In genomic region chr13:32776350-32776749, GRCm38 (mm10) we compare ENCODE assay signal across 22 mouse cellular contexts. TPM values are rescaled to one million over a fixed set of nuclear protein-coding genes. Genes with fewer than 3 reads are reported as not detected.
DNase-seq lines count a peak whose midpoint lies in the region; ATAC-seq and TF ChIP-seq lines count a peak whose summit lies in the region.
"Had no signal": no experiment of that assay in that cellular context is flagged by ENCODE, and none has a peak within 500 bp of the region (broad histone marks: within the 10 kb centered on the region; RNA-seq: fewer than 3 reads in every experiment).

No protein-coding gene starts in this region.

- no peaks in the 10 kb centered on the region for H3K79me2 ChIP-seq in heart, adult 2 months (replicated peaks; ENCODE audit: control insufficient read depth, insufficient read depth, low read length)

- no peak for TF ChIP-seq POLR2A in heart, adult 2 months (IDR thresholded peaks at IDR 0.05; ENCODE audit: insufficient read depth, low read depth, low read length)

- WGBS in heart, adult 2 months: 68% methylated on average over 10 of the region's 10 CpGs
- 88% methylated on average over 10 of the region's 10 CpGs for WGBS in heart, embryonic 11.5 days (ENCODE audit: insufficient replicate concordance)
- 50% methylated on average over 10 of the region's 10 CpGs for WGBS in embryonic facial prominence, embryonic 14.5 days
- WGBS in intestine, embryonic 16.5 days: 91% methylated on average over 10 of the region's 10 CpGs

- no peak overlapping the region for H3K4me2 ChIP-seq in heart, embryonic 11.5 days
- no peak overlapping the region for H3K4me2 ChIP-seq in embryonic facial prominence, embryonic 14.5 days (ENCODE audit: low read depth, low read length)
- no peak overlapping the region for H3K4me2 ChIP-seq in intestine, embryonic 16.5 days (ENCODE audit: low read depth, low read length)
- H3K4me2 ChIP-seq: forebrain, embryonic 12.5 days; hindbrain, embryonic 15.5 days; limb, embryonic 12.5 days; stomach, embryonic 15.5 days had no signal

- intact Hi-C loops in heart, adult 2 months (cut with DNase I): no loop called here

- no peaks in the 10 kb centered on the region for H3K9me3 ChIP-seq in heart, embryonic 11.5 days (replicated peaks; ENCODE audit: control insufficient read depth, low read length)
- H3K9me3 ChIP-seq in embryonic facial prominence, embryonic 14.5 days (ENCODE audit: control insufficient read depth, low read length): no peaks in the 10 kb centered on the region
- H3K9me3 ChIP-seq in intestine, embryonic 16.5 days (ENCODE audit: control insufficient read depth, low read length): no peaks in the 10 kb centered on the region
- H3K9me3 ChIP-seq: forebrain, embryonic 12.5 days; hindbrain, embryonic 15.5 days; limb, embryonic 12.5 days; megakaryocyte, embryonic 14.5 days; stomach, embryonic 15.5 days had no signal

- H3K4me3 ChIP-seq in heart, adult 2 months: peak overlapping the region; percentile 47
- H3K4me3 ChIP-seq in heart, embryonic 11.5 days (ENCODE audit: low read depth, low read length): no peak overlapping the region
- no peak overlapping the region for H3K4me3 ChIP-seq in embryonic facial prominence, embryonic 14.5 days (ENCODE audit: low read depth, low read length)
- no peak overlapping the region for H3K4me3 ChIP-seq in intestine, embryonic 16.5 days (ENCODE audit: low read length)
- H3K4me3 ChIP-seq: forebrain, embryonic 12.5 days; hindbrain, embryonic 15.5 days; limb, embryonic 12.5 days; megakaryocyte, embryonic 14.5 days; stomach, embryonic 15.5 days had no signal

- peaks cover 4% of the 10 kb centered on the region for H3K4me1 ChIP-seq in heart, adult 2 months (ENCODE audit: control insufficient read depth, insufficient read depth, low read length)
- no peaks in the 10 kb centered on the region; the same call in 1 of the 2 replicates for H3K4me1 ChIP-seq in heart, embryonic 11.5 days (ENCODE audit: control insufficient read depth, insufficient read depth, low read length)
- peaks cover 4% of the 10 kb centered on the region; the same call in 1 of the 2 replicates for H3K4me1 ChIP-seq in embryonic facial prominence, embryonic 14.5 days (ENCODE audit: control insufficient read depth, insufficient read depth, low read length)
- H3K4me1 ChIP-seq in intestine, embryonic 16.5 days (ENCODE audit: control insufficient read depth, insufficient read depth, low read length): no peaks in the 10 kb centered on the region
- H3K4me1 ChIP-seq: forebrain, embryonic 12.5 days; hindbrain, embryonic 15.5 days; megakaryocyte, embryonic 14.5 days; stomach, embryonic 15.5 days had no signal

- TF ChIP-seq EP300 in heart, adult 2 months (IDR thresholded peaks at IDR 0.05; ENCODE audit: insufficient read depth, low read depth, low read length): 0 out of 2 replicates have a peak, but pooled peaks have one; percentile 32

- H3K27ac ChIP-seq in heart, adult 2 months: peak overlapping the region; percentile 88
- H3K27ac ChIP-seq in heart, embryonic 11.5 days (ENCODE audit: low read depth, low read length): no peak overlapping the region
- H3K27ac ChIP-seq in embryonic facial prominence, embryonic 14.5 days (replicated peaks; ENCODE audit: low read depth, low read length): peak overlapping the region; percentile 55; the same call in 1 of the 2 replicates
- H3K27ac ChIP-seq in intestine, embryonic 16.5 days (ENCODE audit: low read length): no peak overlapping the region
- H3K27ac ChIP-seq: forebrain, embryonic 12.5 days; hindbrain, embryonic 15.5 days; kidney, postnatal 0 days; limb, embryonic 12.5 days; stomach, embryonic 15.5 days had no signal

- H3K36me3 ChIP-seq in heart, adult 2 months (ENCODE audit: control insufficient read depth, insufficient read depth, low read length): peaks cover 1% of the 10 kb centered on the region
- no peaks in the 10 kb centered on the region for H3K36me3 ChIP-seq in heart, embryonic 11.5 days (ENCODE audit: control insufficient read depth, insufficient read depth, low read length)
- no peaks in the 10 kb centered on the region for H3K36me3 ChIP-seq in embryonic facial prominence, embryonic 14.5 days (ENCODE audit: control insufficient read depth, insufficient read depth, low read length)
- no peaks in the 10 kb centered on the region for H3K36me3 ChIP-seq in intestine, embryonic 16.5 days (ENCODE audit: control insufficient read depth, insufficient read depth, low read length)
- H3K36me3 ChIP-seq: forebrain, embryonic 12.5 days; hindbrain, embryonic 15.5 days; limb, embryonic 12.5 days; stomach, embryonic 15.5 days had no signal

- no peak for TF ChIP-seq CTCF in heart, adult 2 months (IDR thresholded peaks at IDR 0.05)

- ATAC-seq in heart, embryonic 11.5 days (replicated peaks; ENCODE audit: insufficient number of reproducible peaks, low FRiP score, low TSS enrichment): no peak
- ATAC-seq in embryonic facial prominence, embryonic 14.5 days (ENCODE audit: low read depth): peak; percentile 68
- ATAC-seq in intestine, embryonic 16.5 days: no peak
- ATAC-seq: intestine, postnatal 0 days; midbrain, embryonic 16.5 days had no signal

- peak; percentile 35 to 70 for DNase-seq in adrenal gland, adult (ENCODE audit: inconsistent age in 2 of 2, low spot score in 1 of 2)
- no peak for DNase-seq in adrenal gland, postnatal 4 days (ENCODE audit: low spot score in 2 of 2)
- DNase-seq in heart, adult 2 months: no peak
- DNase-seq in embryonic facial prominence, embryonic 14.5 days (ENCODE audit: low spot score): peak; percentile 50
- peak; percentile 22 for DNase-seq in mesoderm, embryonic 11.5 days (ENCODE audit: low read depth, low spot score)
- no peak for DNase-seq in urinary bladder, postnatal 14 days (ENCODE audit: low spot score)
- DNase-seq: cerebellum, adult 9-10 months; spleen, adult 18-20 months; thymus, adult 2 months had no signal

- no peaks in the 10 kb centered on the region for H3K27me3 ChIP-seq in heart, adult 2 months (ENCODE audit: control insufficient read depth, insufficient read depth, low read length)
- no peaks in the 10 kb centered on the region for H3K27me3 ChIP-seq in heart, embryonic 11.5 days (ENCODE audit: control insufficient read depth, insufficient read depth, low read length)
- no peaks in the 10 kb centered on the region for H3K27me3 ChIP-seq in embryonic facial prominence, embryonic 14.5 days (replicated peaks; ENCODE audit: control insufficient read depth, insufficient read depth, low read length)
- no peaks in the 10 kb centered on the region for H3K27me3 ChIP-seq in intestine, embryonic 16.5 days (replicated peaks; ENCODE audit: control insufficient read depth, insufficient read depth, low read length)
- H3K27me3 ChIP-seq: forebrain, embryonic 12.5 days; hindbrain, embryonic 15.5 days; limb, embryonic 12.5 days; stomach, embryonic 15.5 days had no signal

- peak overlapping the region; percentile 63 for H3K9ac ChIP-seq in heart, adult 2 months (ENCODE audit: low read depth, low read length)
- H3K9ac ChIP-seq in heart, embryonic 11.5 days (ENCODE audit: low read depth, low read length): no peak overlapping the region
- no peak overlapping the region for H3K9ac ChIP-seq in embryonic facial prominence, embryonic 14.5 days (ENCODE audit: low read depth, low read length)
- no peak overlapping the region for H3K9ac ChIP-seq in intestine, embryonic 16.5 days (ENCODE audit: low read depth, low read length)
- H3K9ac ChIP-seq: forebrain, embryonic 12.5 days; hindbrain, embryonic 15.5 days; limb, embryonic 12.5 days; stomach, embryonic 15.5 days had no signal

RNA-seq across cellular contexts. Expression of gene Mylk4, which starts 7.4 kb away (rescaled TPM):
- total RNA-seq in adrenal gland, postnatal 4 days (2021): 1 to 10 TPM; 3.1 to 4.9 TPM
- 100 to 1,000 TPM; 262 to 290 TPM for total RNA-seq in heart, adult 2 months (2021)
- polyA plus RNA-seq in heart, adult 2 months (2012; rRNA removed): 59.5 and 115 TPM in 2 replicates
- 0.16 TPM in 1 of 2 replicates, not detected in the other for polyA plus RNA-seq in heart, embryonic 11.5 days (2014; fragmentation: Nextera tagmentation; extraction: Ambion mirVana)
- 14.4 and 22.8 TPM in 2 replicates for polyA plus RNA-seq in embryonic facial prominence, embryonic 14.5 days (2014; fragmentation: Nextera tagmentation; extraction: Ambion mirVana)
- polyA plus RNA-seq in intestine, embryonic 16.5 days (2015; fragmentation: Nextera tagmentation; extraction: Ambion mirVana): 0.02 TPM in 1 of 2 replicates, not detected in the other
- total RNA-seq: granulocyte monocyte progenitor cell, adult 5-6 weeks; MEL had no signal
- polyA plus RNA-seq: intestine, postnatal 0 days had no signal

RNA-seq across cellular contexts. Expression of gene Wrnip1, which starts 25.5 kb away (rescaled TPM):
- total RNA-seq in adrenal gland, postnatal 4 days (2021): 10 to 100 TPM; 44.9 TPM
- total RNA-seq in heart, adult 2 months (2021): 10 to 100 TPM; 21.3 to 21.7 TPM
- 17.4 and 32.9 TPM in 2 replicates for polyA plus RNA-seq in heart, adult 2 months (2012; rRNA removed)
- polyA plus RNA-seq in heart, embryonic 11.5 days (2014; fragmentation: Nextera tagmentation; extraction: Ambion mirVana): 14.2 and 14.6 TPM in 2 replicates
- 27.8 and 27.9 TPM in 2 replicates for polyA plus RNA-seq in embryonic facial prominence, embryonic 14.5 days (2014; fragmentation: Nextera tagmentation; extraction: Ambion mirVana)
- polyA plus RNA-seq in intestine, embryonic 16.5 days (2015; fragmentation: Nextera tagmentation; extraction: Ambion mirVana): 15.7 and 16.9 TPM in 2 replicates

RNA-seq across cellular contexts. Expression of gene D930007J09Rik, which starts 26.3 kb away (rescaled TPM):
- not detected for total RNA-seq in adrenal gland, postnatal 4 days (2021)
- total RNA-seq in heart, adult 2 months (2021): not detected
- not detected in 2 replicates for polyA plus RNA-seq in heart, adult 2 months (2012; rRNA removed)
- not detected in 2 replicates for polyA plus RNA-seq in heart, embryonic 11.5 days (2014; fragmentation: Nextera tagmentation; extraction: Ambion mirVana)
- polyA plus RNA-seq in embryonic facial prominence, embryonic 14.5 days (2014; fragmentation: Nextera tagmentation; extraction: Ambion mirVana): not detected in 2 replicates
- polyA plus RNA-seq in intestine, embryonic 16.5 days (2015; fragmentation: Nextera tagmentation; extraction: Ambion mirVana): not detected in 2 replicates
- total RNA-seq: granulocyte monocyte progenitor cell, adult 5-6 weeks had no signal
- polyA plus RNA-seq: forebrain, embryonic 12.5 days; hindbrain, embryonic 15.5 days; intestine, postnatal 0 days; kidney, postnatal 0 days; limb, embryonic 12.5 days; liver, embryonic 16.5 days; midbrain, embryonic 16.5 days; stomach, embryonic 15.5 days; thymus, adult 2 months had no signal

Comparison
In these comparisons a context has a peak if more than half of its experiments do, and no peak if none do; other contexts are left out.
1. DNase-seq: peak in adrenal gland, adult (2 of 2), embryonic facial prominence, embryonic 14.5 days (single experiment) and mesoderm, embryonic 11.5 days (single experiment); none in adrenal gland, postnatal 4 days (0 of 2), heart, adult 2 months (0 of 2) and urinary bladder, postnatal 14 days (single experiment).
2. H3K27ac ChIP-seq: peak in heart, adult 2 months (single experiment) and embryonic facial prominence, embryonic 14.5 days (single experiment); none in heart, embryonic 11.5 days (single experiment) and intestine, embryonic 16.5 days (single experiment).
3. RNA of gene Mylk4, which starts 7.4 kb away (polyA plus RNA-seq): 59.5 to 115 TPM in heart, adult 2 months and 14.4 to 22.8 TPM in embryonic facial prominence, embryonic 14.5 days; 0.16 TPM in heart, embryonic 11.5 days and 0.02 TPM in intestine, embryonic 16.5 days; every median in the first group is over 10 times any median in the second.